Mouse (Mus musculus) hindbrain, embryonic 14.5 days (tissue): ENCODE measurements around the gene Hipk2. TPM values are rescaled to one million over a fixed set of nuclear protein-coding genes. Genes with fewer than 3 reads are reported as not detected.

Experiments
- ATAC-seq: fragments of 200-750 bp; cut with Nextera tagmentation; 2 replicates; pipeline ENCODE4 v1.8.0; 2017; ENCODE audit warnings: moderate number of reproducible peaks, mild to moderate bottlenecking, moderate TSS enrichment, moderate library complexity; ENCODE audit not compliant: low FRiP score
- DNase-seq: peaks from one replicate; pipeline ENCODE4 v3.0.0-alpha.2; 2015; ENCODE audit warnings: low spot score
- H3K27ac ChIP-seq: fragments of 300-500 bp; sonication (generic); 2 replicates; pipeline ENCODE4 v1.5.1; 2014; ENCODE audit warnings: mild to moderate bottlenecking, moderate library complexity
- H3K27me3 ChIP-seq: fragments of 300-500 bp; sonication (generic); 2 replicates; pipeline ENCODE4 v1.6.1; 2014; ENCODE audit warnings: mild to moderate bottlenecking, low read length, mixed read lengths; ENCODE audit not compliant: control insufficient read depth, insufficient read depth
- H3K36me3 ChIP-seq: fragments of 300-500 bp; sonication (generic); replicated peaks from 2 replicates; pipeline ENCODE4 v1.6.1; 2014; ENCODE audit not compliant: control insufficient read depth, insufficient read depth
- H3K4me1 ChIP-seq: fragments of 300-500 bp; sonication (generic); replicated peaks from 2 replicates; pipeline ENCODE4 v1.6.1; 2014; ENCODE audit warnings: antibody characterized with exemption, low read length, mixed read lengths; ENCODE audit not compliant: control insufficient read depth, insufficient read depth
- H3K4me2 ChIP-seq: fragments of 300-500 bp; sonication (generic); replicated peaks from 2 replicates; pipeline ENCODE4 v1.6.1; 2014; ENCODE audit warnings: mild to moderate bottlenecking, moderate library complexity
- H3K4me3 ChIP-seq: fragments of 300-500 bp; sonication (generic); replicated peaks from 2 replicates; pipeline ENCODE4 v1.5.1; 2014; ENCODE audit warnings: mild to moderate bottlenecking, low read length
- H3K9ac ChIP-seq: fragments of 300-500 bp; sonication (generic); 2 replicates; pipeline ENCODE4 v1.6.1; 2014
- H3K9me3 ChIP-seq: fragments of 300-500 bp; sonication (generic); 2 replicates; pipeline ENCODE4 v1.6.1; 2016; ENCODE audit warnings: low read length; ENCODE audit not compliant: control insufficient read depth
- WGBS: fragments of 180-500 bp; shearing (Covaris S2); extraction: QIAGEN DNeasy Blood & Tissue Kit; methylation state at CpG from one replicate; pipeline ENCODE4 v1.1.7; 2014; 5-methylcytosine and 5-hydroxymethylcytosine counted together
- polyA plus RNA-seq: library from polyadenylated mRNA; unstranded; fragments of >200 nt; fragmentation: Nextera tagmentation; extraction: Ambion mirVana; gene quantifications from 2 replicates; pipeline ENCODE4 v1.2.1, GENCODE M21; 2014

Gene Hipk2
- polyA plus RNA-seq, 1 experiment from 2014 or later = 36.9 TPM

DNA sequence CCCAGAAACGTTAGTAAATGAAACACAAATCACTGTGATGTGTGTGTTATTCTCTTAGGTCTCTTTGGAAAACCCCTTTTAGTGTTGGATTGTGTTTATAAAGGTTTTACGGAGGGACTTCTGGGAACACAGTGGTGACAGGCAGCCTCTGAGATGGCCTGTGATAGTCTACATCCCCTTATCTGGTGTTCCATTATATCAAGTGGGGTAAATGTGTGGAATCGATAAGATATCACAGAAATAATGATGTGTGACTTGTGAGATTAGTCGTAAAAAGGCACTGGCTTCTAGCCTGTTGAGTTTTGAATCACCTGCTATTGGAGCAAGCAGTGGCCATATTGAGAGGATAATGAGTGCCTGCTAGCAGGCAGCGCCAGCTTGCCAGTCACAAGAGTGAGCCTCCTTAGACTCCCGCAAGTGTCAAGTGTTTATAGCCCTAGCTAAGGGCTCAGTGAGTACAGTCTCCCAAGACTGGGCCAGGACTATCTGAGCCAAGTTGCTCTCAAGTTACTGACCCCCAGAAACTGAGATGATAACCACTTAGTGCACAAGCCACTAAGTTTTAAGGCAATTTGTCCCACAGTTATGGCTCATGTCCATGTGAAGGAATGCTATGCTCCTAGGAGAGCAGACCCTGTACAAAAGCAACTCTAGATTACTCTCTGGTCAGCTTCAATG, 113.2 kb downstream of the Hipk2 start:
- Histone ChIP-seq H3K36me3 (no peaks in the 10 kb centered on the region), H3K27me3 (no peaks in the 10 kb centered on the region), H3K4me2 (no peak overlapping the region), H3K9ac (no peak overlapping the region), H3K27ac (no peak overlapping the region), H3K4me1 (peaks cover 25% of the 10 kb centered on the region), H3K4me3 (no peak overlapping the region), H3K9me3 (no peaks in the 10 kb centered on the region)
- 70% methylated on average over 6 of the region's 6 CpGs for WGBS
- ATAC-seq = no peak
- no peak for DNase-seq

- peaks cover 25% of the 10 kb centered on the region for H3K4me1 ChIP-seq
- H3K4me3 ChIP-seq = no peak overlapping the region
These were observed 114.0 kb downstream of the Hipk2 start for GRCm38 (mm10) chr6:38762006-38762405.

GRCm38 (mm10) chr6:38760911-38761706, 114.9 kb downstream of the Hipk2 start:
- no peak overlapping the region for H3K4me2 ChIP-seq
- H3K9ac ChIP-seq = no peak overlapping the region

More at GRCm38 (mm10) chr6:38762006-38762405, 114.0 kb downstream of the Hipk2 start:
- no peak for DNase-seq
- WGBS = 53% methylated on average over 7 of the region's 7 CpGs
- H3K9me3 ChIP-seq = no peaks in the 10 kb centered on the region
- no peak for ATAC-seq
- no peaks in the 10 kb centered on the region for H3K36me3 ChIP-seq
- H3K4me2 ChIP-seq = no peak overlapping the region
- H3K9ac ChIP-seq = no peak overlapping the region
- H3K27me3 ChIP-seq = no peaks in the 10 kb centered on the region
- H3K27ac ChIP-seq = no peak overlapping the region

GRCm38 (mm10) chr6:38759922-38760620, 115.9 kb downstream of the Hipk2 start:
- Histone ChIP-seq H3K9me3 (no peaks in the 10 kb centered on the region), H3K9ac (no peak overlapping the region), H3K27ac (no peak overlapping the region), H3K36me3 (no peaks in the 10 kb centered on the region), H3K27me3 (no peaks in the 10 kb centered on the region), H3K4me3 (no peak overlapping the region), H3K4me1 (peaks cover 27% of the 10 kb centered on the region), H3K4me2 (no peak overlapping the region)
- WGBS = 22% methylated on average over 6 of the region's 6 CpGs
- ATAC-seq (no peak; the same call in 1 of the 2 replicates), DNase-seq (peak; percentile 54)

More at GRCm38 (mm10) chr6:38760911-38761706, 114.9 kb downstream of the Hipk2 start:
- Histone ChIP-seq H3K27me3 (no peaks in the 10 kb centered on the region), H3K4me3 (no peak overlapping the region), H3K36me3 (no peaks in the 10 kb centered on the region), H3K4me1 (peaks cover 25% of the 10 kb centered on the region), H3K9me3 (no peaks in the 10 kb centered on the region), H3K27ac (0 out of 2 replicates have a peak overlapping the region, but pooled peaks have one; percentile 10)
- ATAC-seq (no peak), DNase-seq (no peak)
- WGBS = 43% methylated on average over 6 of the region's 6 CpGs

DNA sequence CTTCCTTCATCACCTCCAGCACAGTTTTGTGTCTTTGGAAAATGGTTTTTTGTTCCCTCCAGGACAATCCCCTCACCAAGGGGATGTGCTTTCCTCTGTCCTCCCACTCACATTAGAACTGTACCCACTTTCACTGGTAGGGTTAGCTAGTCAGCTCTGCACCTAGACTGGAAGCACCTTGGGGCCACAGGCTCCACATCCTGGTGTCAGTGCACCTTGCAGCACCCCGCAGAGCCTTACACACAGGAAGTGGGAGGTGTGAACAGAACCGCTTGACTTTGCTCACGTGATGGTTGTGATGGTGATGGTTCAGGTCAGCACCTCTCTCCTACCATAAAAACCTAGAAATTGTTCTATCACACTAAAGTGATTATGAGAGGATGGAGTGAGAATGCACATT, 116.8 kb downstream of the Hipk2 start:
- DNase-seq = no peak
- Histone ChIP-seq H3K36me3 (no peaks in the 10 kb centered on the region), H3K4me1 (peaks cover 30% of the 10 kb centered on the region), H3K4me3 (no peak overlapping the region), H3K4me2 (no peak overlapping the region), H3K27ac (no peak overlapping the region), H3K27me3 (no peaks in the 10 kb centered on the region), H3K9me3 (no peaks in the 10 kb centered on the region), H3K9ac (no peak overlapping the region)
- 94% methylated on average over 3 of the region's 3 CpGs for WGBS
- ATAC-seq = no peak

- H3K9ac ChIP-seq = no peak overlapping the region
- H3K9me3 ChIP-seq = no peaks in the 10 kb centered on the region
- H3K27ac ChIP-seq = no peak overlapping the region
- ATAC-seq = no peak
- no peaks in the 10 kb centered on the region for H3K27me3 ChIP-seq
- peaks cover 32% of the 10 kb centered on the region for H3K4me1 ChIP-seq
- H3K4me2 ChIP-seq = no peak overlapping the region
- no peak for DNase-seq
- no peaks in the 10 kb centered on the region for H3K36me3 ChIP-seq
- WGBS = 89% methylated on average over 2 of the region's 2 CpGs
- no peak overlapping the region for H3K4me3 ChIP-seq
These were observed 118.4 kb downstream of the Hipk2 start for GRCm38 (mm10) chr6:38757597-38757996.

DNA sequence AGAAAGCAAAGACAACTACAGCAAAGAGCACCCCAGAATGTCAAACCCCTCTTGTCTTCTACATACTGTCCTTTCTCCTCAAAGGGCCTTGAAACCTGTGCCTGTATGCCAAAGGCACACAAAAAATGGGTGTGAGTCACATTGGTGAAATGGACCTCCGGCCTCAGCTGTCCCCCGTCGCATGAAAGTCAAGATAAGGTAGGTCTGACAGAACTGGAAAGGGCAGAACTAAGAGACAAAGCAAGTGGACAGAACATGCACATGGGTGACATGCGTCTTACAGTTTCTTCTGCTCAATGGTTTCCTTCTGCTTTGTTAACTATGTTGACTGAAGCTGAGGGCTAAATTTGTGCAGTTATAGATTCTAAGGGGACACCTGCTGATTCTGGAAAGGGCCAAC, 119.0 kb downstream of the Hipk2 start:
- Histone ChIP-seq H3K9me3 (no peaks in the 10 kb centered on the region), H3K27me3 (no peaks in the 10 kb centered on the region), H3K4me3 (no peak overlapping the region), H3K9ac (no peak overlapping the region), H3K4me2 (no peak overlapping the region), H3K27ac (no peak overlapping the region), H3K4me1 (peaks cover 32% of the 10 kb centered on the region), H3K36me3 (no peaks in the 10 kb centered on the region)
- DNase-seq = no peak
- WGBS = 89% methylated on average over 4 of the region's 4 CpGs
- ATAC-seq = no peak

- ATAC-seq (no peak), DNase-seq (no peak)
- H3K4me2 ChIP-seq = no peak overlapping the region
- 83% methylated on average over 2 of the region's 2 CpGs for WGBS
- H3K4me3 ChIP-seq = no peak overlapping the region
- no peaks in the 10 kb centered on the region for H3K36me3 ChIP-seq
- H3K4me1 ChIP-seq = peaks cover 23% of the 10 kb centered on the region
- no peaks in the 10 kb centered on the region for H3K27me3 ChIP-seq
- H3K9me3 ChIP-seq = no peaks in the 10 kb centered on the region
- no peak overlapping the region for H3K27ac ChIP-seq
- H3K9ac ChIP-seq = no peak overlapping the region
These were observed 120.0 kb downstream of the Hipk2 start for GRCm38 (mm10) chr6:38755961-38756360.

- H3K27me3 ChIP-seq = no peaks in the 10 kb centered on the region
- DNase-seq (no peak), ATAC-seq (no peak)
- H3K9me3 ChIP-seq = no peaks in the 10 kb centered on the region
- no peak overlapping the region for H3K4me2 ChIP-seq
- 87% methylated on average over 2 of the region's 2 CpGs for WGBS
- H3K4me1 ChIP-seq = peaks cover 17% of the 10 kb centered on the region; the same call in 1 of the 2 replicates
- no peaks in the 10 kb centered on the region for H3K36me3 ChIP-seq
- no peak overlapping the region for H3K4me3 ChIP-seq
- H3K27ac ChIP-seq = no peak overlapping the region
- H3K9ac ChIP-seq = no peak overlapping the region
These were observed 120.8 kb downstream of the Hipk2 start for GRCm38 (mm10) chr6:38755188-38755587.
